Mouse (Mus musculus) gastrocnemius, postnatal 10 days (tissue): ENCODE measurements around the gene Olfr183. TPM values are rescaled to one million over a fixed set of nuclear protein-coding genes. Genes with fewer than 3 reads are reported as not detected.
"Not testable (repeated sequence)": the region's sequence is repeated elsewhere in the genome, so short reads cannot be mapped to it uniquely, and the experiment has no call there.

ENCODE experiments used
- DNase-seq: peaks from one replicate; pipeline ENCODE4 v3.0.0; 2021; ENCODE audit warnings: mixed read lengths
- long read RNA-seq, 2 experiments: library from polyadenylated mRNA; stranded (forward); transcript quantifications; one replicate each; pipeline ENCODE4 v2.0.0; 2021
- total RNA-seq, 2 experiments: library from RNA; stranded (reverse); gene quantifications; 2 replicates each; pipeline ENCODE4 v1.2.3; 2021

The Olfr183 gene
- total RNA-seq = not detected
- long read RNA-seq, experiment 1 = 0 reads
- long read RNA-seq, experiment 2 = 0 reads

GRCm38 (mm10) chr16:58995057-58995456 is at the start of gene Olfr183:
Gene Olfr183, plus strand, starts transcription at chr16:58995357.
- DNase-seq = no peak

DNA sequence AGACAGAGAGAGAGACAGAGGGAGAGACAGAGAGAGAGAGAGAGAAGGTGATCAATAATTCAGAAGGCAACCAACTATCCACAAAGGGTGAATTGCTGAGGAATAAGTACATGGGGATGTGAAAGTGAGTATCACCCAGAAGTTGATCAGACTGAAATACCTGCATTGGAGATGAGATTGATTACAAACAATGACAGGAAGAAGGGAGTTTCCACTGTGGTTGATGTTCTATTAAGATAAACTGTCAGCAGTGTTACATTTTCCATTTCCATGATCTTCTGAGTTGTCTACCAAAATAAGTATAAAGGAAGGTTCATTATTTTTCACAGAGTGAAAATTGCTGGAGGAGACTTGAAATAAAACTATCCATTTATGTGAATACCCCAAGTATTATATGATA is 12.0 kb downstream of the Olfr183 start:
- DNase-seq = no peak

DNA sequence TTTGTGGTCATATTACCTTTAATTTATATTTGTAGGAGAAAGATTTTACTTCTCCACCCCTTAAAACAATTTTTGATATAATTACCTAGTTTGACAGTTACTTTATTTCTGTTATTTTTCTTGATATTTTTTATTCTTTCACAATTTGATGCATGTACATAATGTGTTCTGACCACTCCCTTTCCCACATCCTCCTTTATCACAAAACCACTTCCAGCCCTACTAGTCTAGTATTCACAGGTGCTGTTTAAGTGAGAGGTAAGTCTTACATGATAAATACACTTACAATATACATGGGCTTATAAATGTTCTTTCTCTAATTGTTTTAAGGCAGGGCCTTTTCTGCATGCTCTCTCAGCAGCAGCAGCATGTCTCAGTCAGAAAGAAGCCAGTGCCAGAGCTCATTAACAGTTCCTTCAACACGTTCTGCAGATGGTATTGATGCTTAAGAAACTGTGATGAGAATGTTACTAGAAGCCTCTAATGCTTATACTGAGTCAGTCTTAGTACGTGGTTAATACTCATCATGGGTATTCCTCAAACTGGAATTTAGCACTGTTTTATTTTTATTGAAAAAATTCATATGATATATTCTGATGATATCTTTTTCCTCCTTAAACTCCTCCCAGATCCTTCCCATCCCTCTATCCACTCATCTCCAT is 18.3 kb downstream of the Olfr183 start:
- no peak for DNase-seq

DNA sequence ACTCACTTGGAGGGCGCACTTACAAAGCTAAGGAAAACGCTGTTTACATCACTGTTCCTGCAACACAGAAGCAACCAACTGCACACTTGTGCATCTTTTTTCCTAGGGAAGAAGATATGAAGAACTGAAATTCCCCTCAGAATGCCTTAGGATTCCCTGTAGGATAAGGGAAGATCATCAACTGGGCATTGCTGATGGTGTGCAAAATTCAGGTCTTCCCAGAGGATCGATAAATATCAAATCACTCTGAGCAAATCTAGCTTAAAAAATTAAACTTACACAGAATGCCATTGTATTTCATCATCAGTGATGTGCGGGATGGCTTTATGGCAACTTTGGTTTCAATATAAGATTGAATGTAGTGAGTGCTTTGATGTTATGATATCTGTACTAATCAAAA is 35.0 kb downstream of the Olfr183 start, which contains the start of gene Olfr186:
TSS of gene Olfr186 (minus strand) at position 101 of the 400 bp plus-strand sequence.
- no peak for DNase-seq

- DNase-seq = no peak
Measured at GRCm38 (mm10) chr16:59039710-59040109, 44.6 kb downstream of the Olfr183 start, which contains the start of gene Olfr187. Gene Olfr187, minus strand, starts transcription at chr16:59039767.

- no peak for DNase-seq
Measured at GRCm38 (mm10) chr16:59045835-59046234, 50.7 kb downstream of the Olfr183 start.

- DNase-seq = no peak
Measured at GRCm38 (mm10) chr16:59047579-59047978, 52.4 kb downstream of the Olfr183 start.

DNA sequence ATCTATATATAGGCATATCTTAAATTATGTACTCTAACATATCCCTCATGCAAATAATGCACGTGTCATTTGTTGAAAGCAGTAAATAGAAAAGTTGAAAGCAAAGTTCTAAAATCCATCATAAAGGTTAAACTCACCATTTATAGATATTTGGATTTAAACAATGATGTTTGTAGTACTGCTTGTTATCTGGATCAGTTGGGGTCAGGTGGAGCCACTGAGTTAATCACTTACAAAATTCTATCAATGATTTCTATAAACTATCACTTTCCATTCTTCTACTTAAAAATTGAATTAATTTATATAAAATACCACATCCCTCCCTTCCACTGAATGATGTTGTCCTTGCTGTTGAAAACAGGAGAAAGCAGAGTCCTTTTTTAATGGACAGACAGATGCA is 53.7 kb downstream of the Olfr183 start:
- no peak for DNase-seq

DNA sequence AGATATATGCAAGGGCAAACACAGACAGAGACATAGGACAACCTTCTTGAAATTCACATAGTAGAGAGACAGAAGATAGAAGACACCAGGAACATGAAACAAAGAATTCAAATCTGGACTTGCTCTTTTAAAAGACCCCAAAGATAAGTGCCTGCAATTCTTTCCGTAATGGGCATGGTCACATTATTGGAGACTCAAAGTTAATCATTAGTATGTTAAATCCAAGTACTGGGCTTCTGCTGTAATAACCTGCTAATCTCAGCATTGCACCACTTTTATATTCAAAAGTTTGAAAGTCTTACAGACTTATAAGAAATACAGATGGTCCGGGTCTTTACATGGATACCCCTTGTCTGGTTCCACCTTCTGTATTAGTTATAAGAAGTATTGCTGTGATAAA is 54.1 kb downstream of the Olfr183 start:
- not testable (repeated sequence) for DNase-seq

Other genes with a start within 250 kb of the Olfr183 start
- not detected for gene Olfr172, start 232.2 kb upstream of the Olfr183 start, total RNA-seq
- gene Olfr173, start 195.1 kb upstream of the Olfr183 start, total RNA-seq = not detected
- not detected for gene Olfr175-ps1, start 168.6 kb upstream of the Olfr183 start, total RNA-seq
- gene Olfr177, start 120.6 kb upstream of the Olfr183 start, total RNA-seq = not detected
- gene Olfr178, start 103.3 kb upstream of the Olfr183 start, total RNA-seq = not detected
- gene Olfr181, start 66.6 kb upstream of the Olfr183 start, total RNA-seq = not detected
- gene Olfr180, start 66.0 kb upstream of the Olfr183 start, total RNA-seq = not detected
- not detected for gene Olfr186, start 34.9 kb downstream of the Olfr183 start, total RNA-seq
- not detected for gene Olfr187, start 44.4 kb downstream of the Olfr183 start, total RNA-seq
- gene Olfr190, start 82.6 kb downstream of the Olfr183 start, total RNA-seq = not detected
- gene Olfr191, start 94.5 kb downstream of the Olfr183 start, total RNA-seq = not detected
- gene Olfr193, start 116.5 kb downstream of the Olfr183 start, total RNA-seq = not detected
- gene Olfr194, start 125.7 kb downstream of the Olfr183 start, total RNA-seq = not detected
- not detected for gene Olfr195, start 151.7 kb downstream of the Olfr183 start, total RNA-seq
- gene Olfr196, start 175.1 kb downstream of the Olfr183 start, total RNA-seq = not detected
- not detected for gene Olfr198, start 208.2 kb downstream of the Olfr183 start, total RNA-seq
- not detected for gene Olfr199, start 224.4 kb downstream of the Olfr183 start, total RNA-seq